15 mouse cellular contexts compared by ENCODE assay signal in the genomic region with DNA sequence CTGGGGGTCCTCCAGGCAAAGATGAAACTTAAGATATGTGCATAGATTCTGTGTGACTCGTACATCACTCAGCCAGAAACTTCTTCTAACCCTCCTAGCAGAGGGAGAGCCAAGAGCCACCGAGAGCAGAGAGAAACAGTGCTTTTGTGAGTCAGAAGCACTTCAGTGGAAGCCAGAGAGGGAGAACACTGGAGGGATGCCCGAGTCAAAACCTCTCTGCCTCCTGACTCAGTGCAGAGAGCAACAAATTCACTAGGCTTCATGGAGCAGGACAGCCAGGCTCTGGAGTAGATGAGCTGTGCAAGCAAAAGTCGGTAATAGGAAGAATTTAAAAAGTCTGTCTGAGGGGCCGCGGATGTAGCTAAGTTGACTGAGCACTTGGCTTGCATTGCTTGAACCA.
DNase-seq lines count a peak whose midpoint lies in the region; ATAC-seq lines count a peak whose summit lies in the region.
"Had no signal": no experiment of that assay in that cellular context is flagged by ENCODE, and none has a peak within 500 bp of the region (broad histone marks: within the 10 kb centered on the region; RNA-seq: fewer than 3 reads in every experiment).

No protein-coding gene starts in this region.

- H3K27ac ChIP-seq in embryonic facial prominence, embryonic 13.5 days = no peak overlapping the region
- H3K27ac ChIP-seq: heart, embryonic 15.5 days; liver, embryonic 12.5 days had no signal

- H3K27me3 ChIP-seq in embryonic facial prominence, embryonic 13.5 days = no peaks in the 10 kb centered on the region

- no peaks in the 10 kb centered on the region for H3K9me3 ChIP-seq in embryonic facial prominence, embryonic 13.5 days
- H3K9me3 ChIP-seq: heart, embryonic 15.5 days; liver, embryonic 12.5 days had no signal

- no peak for ATAC-seq in embryonic facial prominence, embryonic 13.5 days (ENCODE audit: insufficient number of reproducible peaks, insufficient read depth, low FRiP score, low TSS enrichment, low read depth)
- ATAC-seq in cerebellum, adult (ENCODE audit: insufficient number of reproducible peaks, low FRiP score, low TSS enrichment) = no peak
- ATAC-seq: forebrain, postnatal 0 days; intestine, embryonic 16.5 days; liver, embryonic 12.5 days had no signal

- no peaks in the 10 kb centered on the region for H3K36me3 ChIP-seq in embryonic facial prominence, embryonic 13.5 days
- H3K36me3 ChIP-seq: heart, embryonic 15.5 days; liver, embryonic 12.5 days had no signal

- no peak overlapping the region for H3K4me3 ChIP-seq in embryonic facial prominence, embryonic 13.5 days
- H3K4me3 ChIP-seq: heart, embryonic 15.5 days; liver, embryonic 12.5 days had no signal

- peak; percentile 25 for DNase-seq in adrenal gland, postnatal 14 days
- DNase-seq in adrenal gland, postnatal 4 days (ENCODE audit: low spot score in 2 of 2) = no peak
- DNase-seq in lung, postnatal 10 days = peak; percentile 17
- no peak for DNase-seq in lung, postnatal 25 days (ENCODE audit: low spot score)
- DNase-seq in heart, postnatal 36 days = peak; percentile 26 to 33
- no peak for DNase-seq in spleen, adult 18-20 months
- DNase-seq: cerebellum, adult 9-10 months; forebrain, postnatal 0 days; kidney, postnatal 4 days; thymus, adult 18-20 months had no signal

- intact Hi-C loops in heart, postnatal 36 days (cut with DNase I) = no loop called here

- H3K4me1 ChIP-seq in embryonic facial prominence, embryonic 13.5 days = peaks cover 10% of the 10 kb centered on the region
- H3K4me1 ChIP-seq: heart, embryonic 15.5 days; liver, embryonic 12.5 days had no signal

- peak overlapping the region; percentile 4; the same call in 1 of the 2 replicates for H3K9ac ChIP-seq in embryonic facial prominence, embryonic 13.5 days
- H3K9ac ChIP-seq: forebrain, postnatal 0 days; heart, embryonic 15.5 days; liver, embryonic 12.5 days had no signal

- 36% methylated on average over 6 of the region's 6 CpGs for WGBS in embryonic facial prominence, embryonic 13.5 days

- no peak overlapping the region for H3K4me2 ChIP-seq in embryonic facial prominence, embryonic 13.5 days
- H3K4me2 ChIP-seq: heart, embryonic 15.5 days; liver, embryonic 12.5 days had no signal

Comparison
In these comparisons a context has a peak if more than half of its experiments do, and no peak if none do; other contexts are left out.
1. DNase-seq: peak in adrenal gland, postnatal 14 days (single experiment), lung, postnatal 10 days (single experiment) and heart, postnatal 36 days (2 of 2); none in adrenal gland, postnatal 4 days (0 of 2), lung, postnatal 25 days (single experiment) and spleen, adult 18-20 months (0 of 2).